Mouse (Mus musculus): ENCODE data around the gene Mmp11.
A peak's percentile ranks its signal among the peaks of the same experiment; 100 is the strongest.
"Not testable (repeated sequence)": the region's sequence is repeated elsewhere in the genome, so short reads cannot be mapped to it uniquely, and the experiment has no call there.

The Mmp11 gene

DNA sequence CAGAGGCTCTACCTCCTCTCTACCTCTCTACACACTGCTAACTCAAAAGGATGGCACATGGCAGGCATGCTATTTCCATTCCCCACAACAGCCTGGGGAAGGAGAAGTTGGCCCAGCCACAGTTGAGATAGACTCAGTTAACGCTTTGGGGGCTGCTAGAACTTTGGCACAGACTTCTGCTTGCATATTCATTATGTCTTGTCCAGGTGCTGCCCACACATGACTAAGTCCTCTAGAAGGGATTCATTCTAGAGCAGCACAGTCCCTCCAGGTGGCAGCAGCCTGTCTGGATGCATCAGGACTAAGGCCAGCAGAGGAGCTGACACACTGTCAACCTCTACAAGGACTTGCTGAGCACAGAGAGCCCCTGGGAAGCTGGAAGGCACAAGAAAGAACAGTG lies 40.1 kb downstream of the Mmp11 start:
- no peak for DNase-seq (ENCODE audit: low spot score)

DNA sequence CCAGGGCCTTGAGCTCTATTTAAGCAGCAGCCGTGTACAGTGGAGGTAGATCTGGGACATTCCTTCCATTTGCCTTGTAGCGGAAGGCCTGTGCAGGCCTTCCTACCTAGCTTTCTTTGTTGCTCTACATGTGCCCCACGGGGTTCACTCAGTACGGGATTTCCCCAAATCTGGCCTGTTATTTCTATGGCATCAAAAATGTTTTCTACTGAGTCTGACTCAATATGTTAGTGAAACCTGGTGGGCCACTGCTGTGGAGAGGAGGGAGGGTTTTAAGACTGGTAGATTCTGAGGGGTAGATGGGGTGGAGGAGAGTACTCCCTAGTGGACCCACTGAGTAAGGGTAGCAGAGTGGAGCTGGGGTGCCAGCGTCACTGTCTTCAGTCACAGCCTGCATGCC lies 40.6 kb downstream of the Mmp11 start:
- DNase-seq (ENCODE audit: low spot score): no peak

GRCm38 (mm10) chr10:75894601-75895000 lies 41.7 kb downstream of the Mmp11 start:
- DNase-seq (ENCODE audit: low spot score): no peak

DNA sequence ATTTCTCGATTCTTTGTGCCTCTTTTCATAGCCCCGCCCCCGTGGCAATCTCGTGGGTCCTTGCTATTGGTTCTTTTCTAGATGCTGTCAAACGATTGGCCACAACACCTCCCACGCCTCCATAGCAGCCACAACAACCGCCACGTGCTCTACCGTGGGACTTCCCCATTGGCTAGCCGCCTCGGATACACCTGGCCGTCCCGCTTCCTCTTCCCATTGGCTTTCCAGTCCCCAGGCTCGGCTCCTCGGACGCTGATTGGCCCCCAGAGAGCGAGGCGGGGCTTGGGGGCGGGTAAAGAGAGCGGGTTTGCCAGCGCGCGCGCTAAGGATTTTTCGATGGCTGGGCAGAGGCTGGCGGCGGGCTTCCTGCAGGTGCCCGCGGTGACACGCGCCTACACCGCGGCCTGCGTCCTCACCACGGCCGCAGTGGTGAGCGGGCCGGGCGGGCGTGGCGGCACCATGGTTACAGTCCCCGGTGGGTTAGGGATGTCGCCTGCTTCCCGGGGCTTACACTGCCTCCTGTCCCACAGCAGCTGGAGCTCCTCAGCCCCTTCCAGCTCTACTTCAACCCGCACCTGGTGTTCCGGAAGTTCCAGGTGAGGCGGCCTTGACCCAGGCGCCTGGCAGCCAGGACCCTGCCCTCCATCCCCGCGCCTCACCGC lies 43.1 kb downstream of the Mmp11 start, which contains the start of gene Derl3:
Gene Derl3 (plus strand): TSS at position 325 of the 662 bp plus-strand sequence.
- DNase-seq (ENCODE audit: low spot score): peak; percentile 96

DNA sequence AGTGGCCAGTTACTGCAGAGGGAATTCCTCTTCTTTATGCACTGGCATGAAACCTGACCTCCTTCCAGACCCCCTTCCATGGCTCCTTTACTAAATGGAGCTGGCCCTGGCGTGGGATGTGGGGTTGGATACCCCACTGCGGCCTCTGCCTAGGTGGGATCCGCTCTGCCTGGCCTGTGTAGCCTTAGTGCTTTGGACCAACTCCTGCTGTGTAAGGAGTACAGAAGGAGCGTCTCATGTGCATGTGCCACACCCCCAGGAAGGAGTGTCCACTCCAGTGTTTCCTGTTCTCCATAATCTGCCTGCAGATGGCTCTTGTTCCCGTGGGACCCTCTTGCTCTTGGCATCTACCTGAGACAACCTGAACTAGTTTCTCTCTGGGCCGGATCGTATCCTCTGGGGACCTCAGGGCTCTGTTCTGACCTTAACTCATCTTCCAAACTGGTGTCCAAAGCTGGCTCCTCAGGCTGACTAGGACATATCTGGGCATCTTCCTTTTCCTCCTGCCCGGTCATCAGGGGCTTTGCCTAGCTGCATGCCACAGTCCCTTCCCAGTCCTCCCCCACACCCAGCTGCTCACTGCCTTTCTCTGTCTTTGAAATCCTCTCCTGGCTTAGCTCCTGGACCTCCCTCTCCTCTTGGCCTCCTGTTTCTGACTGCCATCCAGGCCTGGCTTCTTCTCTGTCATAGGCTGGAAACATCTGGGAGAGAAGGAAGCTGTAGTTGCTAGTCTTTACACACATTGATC lies 46.7 kb downstream of the Mmp11 start:
- no peak for DNase-seq (ENCODE audit: low spot score)

DNA sequence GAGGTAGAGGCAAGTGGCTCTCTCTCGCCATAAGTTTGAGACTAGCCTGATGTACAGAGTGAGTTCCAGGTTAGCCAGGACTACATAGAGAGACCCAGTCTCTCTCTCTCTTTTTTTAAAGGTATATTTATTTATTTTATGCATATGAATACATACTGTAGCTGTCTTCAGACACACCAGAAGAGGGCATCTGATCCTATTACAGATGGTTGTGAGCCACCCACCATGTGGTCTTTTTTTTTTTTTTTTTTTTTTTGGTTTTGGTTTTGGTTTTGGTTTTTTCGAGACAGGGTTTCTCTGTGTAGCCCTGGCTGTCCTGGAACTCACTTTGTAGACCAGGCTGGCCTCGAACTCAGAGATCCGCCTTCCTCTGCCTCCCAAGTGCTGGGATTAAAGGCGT lies 48.8 kb downstream of the Mmp11 start:
- DNase-seq (ENCODE audit: low spot score): not testable (repeated sequence)

GRCm38 (mm10) chr10:75884742-75885141 lies 51.6 kb downstream of the Mmp11 start:
- DNase-seq (ENCODE audit: low spot score): no peak

GRCm38 (mm10) chr10:75883232-75883552 lies 53.1 kb downstream of the Mmp11 start:
- no peak for DNase-seq (ENCODE audit: low spot score)

DNA sequence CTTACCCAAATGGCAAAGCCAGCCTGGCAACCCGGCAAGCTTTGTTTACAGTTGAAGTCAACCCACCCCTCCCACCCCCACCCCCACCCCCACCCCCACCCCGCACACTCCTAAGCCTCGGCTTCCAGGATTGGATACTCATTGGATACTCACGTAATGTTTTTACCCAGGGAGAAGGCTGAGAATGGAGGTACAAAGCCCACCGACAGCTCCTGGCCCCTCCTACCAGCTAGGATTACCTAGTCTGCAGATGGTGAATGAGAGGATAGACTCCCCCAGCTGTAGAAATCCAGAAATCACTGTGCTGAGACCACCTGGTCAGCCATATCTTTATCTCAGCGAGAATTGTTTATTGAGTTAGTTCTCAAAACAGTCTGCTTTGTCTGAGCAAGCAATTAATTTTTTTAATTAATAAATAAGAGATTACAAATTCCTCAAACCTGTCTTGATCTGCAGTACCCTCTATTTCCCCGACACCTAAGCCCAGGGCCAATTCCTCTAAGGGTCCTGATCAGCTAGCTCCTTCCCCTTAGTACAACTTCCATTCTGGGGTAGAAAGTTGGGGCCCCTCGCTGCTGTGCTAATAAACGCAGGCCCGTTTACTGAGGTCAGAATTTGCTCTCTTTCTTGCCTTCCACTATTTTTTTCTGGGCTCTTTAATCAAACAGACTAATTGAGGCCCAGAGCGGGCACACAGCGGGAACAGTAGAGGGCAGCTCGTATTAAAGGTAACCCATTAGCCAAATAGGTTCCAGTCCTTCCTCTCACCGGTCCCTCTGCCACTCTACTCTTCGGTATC lies 53.7 kb downstream of the Mmp11 start:
- no peak for DNase-seq (ENCODE audit: low spot score)

- DNase-seq (ENCODE audit: low spot score): no peak
Measured at GRCm38 (mm10) chr10:75881578-75882432, 54.5 kb downstream of the Mmp11 start.

DNA sequence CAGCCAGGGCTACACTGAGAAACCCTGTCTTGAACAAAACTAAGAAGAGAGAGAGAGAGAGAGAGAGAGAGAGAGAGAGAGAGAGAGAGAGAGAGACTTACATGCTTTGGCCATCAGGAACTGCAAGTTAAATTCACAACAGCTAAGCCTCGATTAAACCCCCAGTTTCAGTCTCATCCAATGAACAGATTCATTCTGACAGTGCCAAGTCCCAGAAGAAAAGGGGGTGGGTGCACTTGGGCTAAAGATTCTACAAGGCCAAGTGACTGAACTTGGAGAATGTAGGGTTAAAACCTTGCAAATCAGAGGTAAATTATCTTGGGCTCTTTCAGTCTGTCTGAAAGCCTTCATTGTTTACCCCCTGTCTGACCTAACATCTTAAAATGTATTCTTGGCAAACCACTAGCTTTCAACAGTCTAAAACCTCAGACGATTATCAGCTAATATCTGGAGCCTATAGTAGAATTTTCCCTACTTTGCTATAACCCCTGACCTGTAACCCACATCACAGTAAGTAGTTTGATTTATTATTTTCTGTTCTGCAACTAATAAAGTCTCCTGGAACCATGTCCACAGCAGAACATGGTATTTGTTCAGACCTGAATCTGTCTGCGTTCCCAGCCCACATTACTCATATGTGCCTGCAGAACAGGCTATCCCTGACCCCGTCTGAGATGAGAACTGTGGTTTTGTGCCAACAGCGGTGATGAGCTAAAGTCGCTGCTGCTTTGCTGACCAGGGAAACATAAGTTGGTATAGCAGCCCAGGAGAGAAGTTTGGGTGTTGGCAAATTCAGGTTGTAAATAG lies 55.3 kb downstream of the Mmp11 start:
- no peak for DNase-seq (ENCODE audit: low spot score)

DNA sequence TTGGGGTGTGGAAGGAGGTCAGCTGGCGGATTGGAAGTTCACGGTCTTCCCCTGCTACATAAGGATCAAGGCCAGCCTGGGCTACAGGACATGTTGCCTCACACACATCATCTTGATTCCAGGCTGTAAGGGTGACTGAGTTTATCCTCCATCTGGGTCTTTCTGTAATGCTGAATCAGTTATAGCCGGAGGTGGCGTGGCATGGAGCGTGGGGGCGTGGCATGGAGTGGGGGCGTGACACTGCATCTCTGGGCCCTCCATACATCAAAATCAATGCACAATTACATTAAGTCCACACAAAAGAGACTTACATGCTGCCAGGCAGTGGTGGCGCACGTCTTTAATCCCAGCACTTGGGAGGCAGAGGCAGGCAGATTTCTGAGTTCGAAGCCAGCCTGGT lies 55.9 kb downstream of the Mmp11 start:
- DNase-seq (ENCODE audit: low spot score): no peak

DNA sequence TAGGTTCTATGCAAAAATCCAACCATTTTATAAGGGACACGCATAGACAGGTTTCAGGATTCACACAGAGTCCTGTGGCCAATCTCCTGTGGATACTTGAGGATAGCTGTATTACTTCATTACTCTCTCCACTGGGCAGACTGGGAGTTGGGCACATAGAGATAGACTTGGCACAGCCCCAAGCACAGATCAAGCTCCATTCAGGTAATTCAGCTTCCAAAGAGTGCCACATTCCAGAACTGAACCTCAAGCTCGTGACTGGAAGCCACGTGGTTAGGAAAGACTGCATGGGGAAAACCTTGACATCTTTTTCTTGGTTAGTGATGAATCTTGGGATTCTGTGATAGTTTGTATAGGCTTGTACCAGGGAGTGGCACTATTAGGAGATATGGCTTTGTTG lies 57.5 kb downstream of the Mmp11 start:
- DNase-seq (ENCODE audit: low spot score): no peak

- DNase-seq (ENCODE audit: low spot score): no peak
Measured at GRCm38 (mm10) chr10:75873543-75874170, 62.6 kb downstream of the Mmp11 start.

Data from layer of hippocampus, adult 9-10 months (tissue).